Mouse (Mus musculus) midbrain, embryonic 13.5 days (tissue): ENCODE results near the gene Plac8. TPM values are rescaled to one million over a fixed set of nuclear protein-coding genes. Genes with fewer than 3 reads are reported as not detected.

Experiments
- ATAC-seq: fragments of 200-750 bp; cut with Nextera tagmentation; 2 replicates; pipeline ENCODE4 v1.8.0; 2017; ENCODE audit warnings: mild to moderate bottlenecking, moderate TSS enrichment, moderate library complexity
- H3K27ac ChIP-seq: fragments of 300-500 bp; sonication (generic); 2 replicates; pipeline ENCODE4 v1.5.1; 2015; ENCODE audit warnings: inconsistent platforms, mild to moderate bottlenecking, moderate library complexity
- H3K27me3 ChIP-seq: fragments of 300-500 bp; sonication (generic); 2 replicates; pipeline ENCODE4 v1.6.1; 2015; ENCODE audit warnings: mild to moderate bottlenecking, inconsistent platforms
- H3K36me3 ChIP-seq: fragments of 300-500 bp; sonication (generic); 2 replicates; pipeline ENCODE4 v1.6.1; 2015; ENCODE audit warnings: mild to moderate bottlenecking, inconsistent platforms
- H3K4me1 ChIP-seq: fragments of 300-500 bp; sonication (generic); replicated peaks from 2 replicates; pipeline ENCODE4 v1.6.1; 2015; ENCODE audit warnings: inconsistent platforms
- H3K4me2 ChIP-seq: fragments of 300-500 bp; sonication (generic); replicated peaks from 2 replicates; pipeline ENCODE4 v1.6.1; 2015; ENCODE audit warnings: moderate library complexity, mild to moderate bottlenecking, inconsistent platforms
- H3K4me3 ChIP-seq: fragments of 300-500 bp; sonication (generic); replicated peaks from 2 replicates; pipeline ENCODE4 v1.5.1; 2015; ENCODE audit warnings: mild to moderate bottlenecking, inconsistent platforms
- H3K9ac ChIP-seq: fragments of 300-500 bp; sonication (generic); replicated peaks from 2 replicates; pipeline ENCODE4 v1.6.1; 2015; ENCODE audit warnings: mild to moderate bottlenecking, inconsistent platforms
- H3K9me3 ChIP-seq: fragments of 300-500 bp; sonication (generic); 2 replicates; pipeline ENCODE4 v1.6.1; 2016; ENCODE audit warnings: mild to moderate bottlenecking, inconsistent platforms
- WGBS: fragments of 180-500 bp; shearing (Covaris S2); methylation state at CpG from one replicate; pipeline ENCODE4 v1.1.7; 2015; 5-methylcytosine and 5-hydroxymethylcytosine counted together
- polyA plus RNA-seq: library from polyadenylated mRNA; unstranded; fragments of >200 nt; fragmentation: Nextera tagmentation; extraction: Ambion mirVana; gene quantifications from 2 replicates; pipeline ENCODE4 v1.2.1, GENCODE M21; 2015

Plac8 gene
- polyA plus RNA-seq: 0.48 TPM in 1 of 2 replicates, not detected in the other

GRCm38 (mm10) chr5:100572069-100572468 lies at the start of gene Plac8:
TSS of gene Plac8 (minus strand) at chr5:100572245.
- ATAC-seq: no peak
- no peaks in the 10 kb centered on the region for H3K27me3 ChIP-seq
- H3K9ac ChIP-seq: no peak within 1 kb of the TSS
- no peak within 1 kb of the TSS for H3K27ac ChIP-seq
- no peaks in the 10 kb centered on the region for H3K36me3 ChIP-seq
- WGBS: 45% methylated on average over 7 of the region's 7 CpGs
- H3K4me1 ChIP-seq: no peaks in the 10 kb centered on the region
- no peak within 1 kb of the TSS for H3K4me3 ChIP-seq
- no peaks in the 10 kb centered on the region for H3K9me3 ChIP-seq
- no peak within 1 kb of the TSS for H3K4me2 ChIP-seq

GRCm38 (mm10) chr5:100620952-100621351 lies 48.9 kb upstream of the Plac8 start:
- Histone ChIP-seq H3K4me2 (no peak overlapping the region), H3K27me3 (no peaks in the 10 kb centered on the region), H3K9me3 (no peaks in the 10 kb centered on the region), H3K4me1 (no peaks in the 10 kb centered on the region), H3K9ac (no peak overlapping the region), H3K27ac (no peak overlapping the region), H3K4me3 (no peak overlapping the region), H3K36me3 (no peaks in the 10 kb centered on the region)
- 56% methylated on average over 9 of the region's 9 CpGs for WGBS
- no peak for ATAC-seq

GRCm38 (mm10) chr5:100619586-100620275 lies 47.7 kb upstream of the Plac8 start:
- Histone ChIP-seq H3K27ac (no peak overlapping the region), H3K4me1 (no peaks in the 10 kb centered on the region), H3K4me2 (no peak overlapping the region), H3K4me3 (no peak overlapping the region), H3K27me3 (no peaks in the 10 kb centered on the region), H3K9me3 (no peaks in the 10 kb centered on the region), H3K9ac (no peak overlapping the region), H3K36me3 (no peaks in the 10 kb centered on the region)
- 90% methylated on average over 15 of the region's 15 CpGs for WGBS
- no peak for ATAC-seq

- WGBS: 88% methylated on average over 17 of the region's 17 CpGs
- H3K4me1 ChIP-seq: no peaks in the 10 kb centered on the region
- no peaks in the 10 kb centered on the region for H3K27me3 ChIP-seq
- no peak overlapping the region for H3K4me2 ChIP-seq
- no peak for ATAC-seq
- no peak overlapping the region for H3K9ac ChIP-seq
- no peak overlapping the region for H3K4me3 ChIP-seq
- no peak overlapping the region for H3K27ac ChIP-seq
- no peaks in the 10 kb centered on the region for H3K36me3 ChIP-seq
- no peaks in the 10 kb centered on the region for H3K9me3 ChIP-seq
Measured at GRCm38 (mm10) chr5:100613896-100614768, 42.1 kb upstream of the Plac8 start.

GRCm38 (mm10) chr5:100607868-100608267 lies 35.8 kb upstream of the Plac8 start:
- Histone ChIP-seq H3K27me3 (no peaks in the 10 kb centered on the region), H3K4me1 (no peaks in the 10 kb centered on the region), H3K27ac (no peak overlapping the region), H3K4me2 (no peak overlapping the region), H3K9me3 (no peaks in the 10 kb centered on the region), H3K36me3 (no peaks in the 10 kb centered on the region), H3K4me3 (no peak overlapping the region), H3K9ac (no peak overlapping the region)
- no peak for ATAC-seq
- WGBS: 84% methylated on average over 9 of the region's 9 CpGs

- Histone ChIP-seq H3K27me3 (no peaks in the 10 kb centered on the region), H3K27ac (no peak overlapping the region), H3K9ac (no peak overlapping the region), H3K4me1 (no peaks in the 10 kb centered on the region), H3K36me3 (no peaks in the 10 kb centered on the region), H3K4me3 (no peak overlapping the region), H3K9me3 (no peaks in the 10 kb centered on the region), H3K4me2 (no peak overlapping the region)
- WGBS: 81% methylated on average over 4 of the region's 4 CpGs
- ATAC-seq: no peak
Measured at GRCm38 (mm10) chr5:100607090-100607762, 35.2 kb upstream of the Plac8 start.

GRCm38 (mm10) chr5:100605828-100606229 lies 33.8 kb upstream of the Plac8 start:
- H3K4me2 ChIP-seq: no peak overlapping the region
- WGBS: 73% methylated on average over 9 of the region's 9 CpGs
- H3K27ac ChIP-seq: no peak overlapping the region
- H3K9ac ChIP-seq: no peak overlapping the region
- H3K9me3 ChIP-seq: no peaks in the 10 kb centered on the region
- no peak overlapping the region for H3K4me3 ChIP-seq
- H3K27me3 ChIP-seq: no peaks in the 10 kb centered on the region
- no peak for ATAC-seq
- no peaks in the 10 kb centered on the region for H3K4me1 ChIP-seq
- H3K36me3 ChIP-seq: no peaks in the 10 kb centered on the region

GRCm38 (mm10) chr5:100604061-100604460 lies 32.0 kb upstream of the Plac8 start:
- no peaks in the 10 kb centered on the region for H3K27me3 ChIP-seq
- no peak overlapping the region for H3K4me2 ChIP-seq
- no peak overlapping the region for H3K4me3 ChIP-seq
- no peak for ATAC-seq
- no peaks in the 10 kb centered on the region for H3K9me3 ChIP-seq
- no peaks in the 10 kb centered on the region for H3K36me3 ChIP-seq
- H3K4me1 ChIP-seq: no peaks in the 10 kb centered on the region
- H3K27ac ChIP-seq: no peak overlapping the region
- 82% methylated on average over 4 of the region's 4 CpGs for WGBS
- H3K9ac ChIP-seq: no peak overlapping the region

- no peaks in the 10 kb centered on the region for H3K9me3 ChIP-seq
- no peak for ATAC-seq
- no peak overlapping the region for H3K27ac ChIP-seq
- no peaks in the 10 kb centered on the region for H3K27me3 ChIP-seq
- no peak overlapping the region for H3K4me3 ChIP-seq
- no peaks in the 10 kb centered on the region for H3K36me3 ChIP-seq
- H3K4me1 ChIP-seq: no peaks in the 10 kb centered on the region
- WGBS: 92% methylated on average over 2 of the region's 2 CpGs
- H3K9ac ChIP-seq: no peak overlapping the region
- no peak overlapping the region for H3K4me2 ChIP-seq
Measured at GRCm38 (mm10) chr5:100601864-100602263, 29.8 kb upstream of the Plac8 start.

GRCm38 (mm10) chr5:100598961-100599463 lies 27.0 kb upstream of the Plac8 start:
- ATAC-seq: no peak

GRCm38 (mm10) chr5:100597886-100598485 lies 25.9 kb upstream of the Plac8 start:
- H3K36me3 ChIP-seq: no peaks in the 10 kb centered on the region
- no peak overlapping the region for H3K4me3 ChIP-seq
- no peaks in the 10 kb centered on the region for H3K4me1 ChIP-seq
- peaks cover 5% of the 10 kb centered on the region; the same call in 1 of the 2 replicates for H3K9me3 ChIP-seq
- H3K27ac ChIP-seq: no peak overlapping the region
- no peaks in the 10 kb centered on the region for H3K27me3 ChIP-seq
- no peak overlapping the region for H3K9ac ChIP-seq
- no peak overlapping the region for H3K4me2 ChIP-seq
- 70% methylated on average over 11 of the region's 11 CpGs for WGBS
- ATAC-seq: no peak

More at GRCm38 (mm10) chr5:100598961-100599463, 27.0 kb upstream of the Plac8 start:
- Histone ChIP-seq H3K27me3 (no peaks in the 10 kb centered on the region), H3K4me1 (no peaks in the 10 kb centered on the region), H3K36me3 (no peaks in the 10 kb centered on the region), H3K4me2 (no peak overlapping the region), H3K9ac (no peak overlapping the region), H3K9me3 (no peaks in the 10 kb centered on the region), H3K4me3 (no peak overlapping the region), H3K27ac (no peak overlapping the region)
- 93% methylated on average over 9 of the region's 9 CpGs for WGBS
